Mouse (Mus musculus) spleen, adult 12 weeks (tissue): ENCODE results near the gene Col13a1.

Experiments
- DNase-seq: peaks from one replicate; pipeline ENCODE4 v3.0.0; 2022; ENCODE audit warnings: low spot score

Col13a1 gene

GRCm38 (mm10) chr10:61968003-61968553 lies 10.8 kb downstream of the Col13a1 start:
- no peak for DNase-seq

- DNase-seq = no peak
Measured at GRCm38 (mm10) chr10:61967207-61967606, 11.7 kb downstream of the Col13a1 start.

DNA sequence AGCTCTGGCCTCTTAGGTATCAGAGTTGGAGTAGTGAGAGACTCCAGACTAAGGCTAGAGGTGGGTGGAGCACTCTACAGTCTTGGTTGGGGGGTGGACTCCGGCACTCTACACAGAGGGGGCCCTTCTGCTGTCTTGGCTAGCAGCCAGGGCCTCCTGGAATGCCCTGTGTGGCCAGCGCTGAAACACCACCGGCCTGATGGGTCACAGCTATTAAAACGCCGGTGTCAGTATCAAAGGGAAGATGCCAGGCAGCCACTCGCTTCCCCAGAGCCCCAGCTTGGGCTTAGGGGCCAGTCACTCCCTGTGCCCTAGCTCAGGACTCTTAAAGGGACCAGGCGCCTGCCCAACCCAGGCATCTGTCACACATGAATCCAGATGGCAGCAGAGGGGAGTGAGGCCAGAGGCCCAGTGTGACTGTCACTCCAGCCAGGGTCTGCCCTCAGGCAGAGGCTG lies 13.5 kb downstream of the Col13a1 start:
- no peak for DNase-seq

DNA sequence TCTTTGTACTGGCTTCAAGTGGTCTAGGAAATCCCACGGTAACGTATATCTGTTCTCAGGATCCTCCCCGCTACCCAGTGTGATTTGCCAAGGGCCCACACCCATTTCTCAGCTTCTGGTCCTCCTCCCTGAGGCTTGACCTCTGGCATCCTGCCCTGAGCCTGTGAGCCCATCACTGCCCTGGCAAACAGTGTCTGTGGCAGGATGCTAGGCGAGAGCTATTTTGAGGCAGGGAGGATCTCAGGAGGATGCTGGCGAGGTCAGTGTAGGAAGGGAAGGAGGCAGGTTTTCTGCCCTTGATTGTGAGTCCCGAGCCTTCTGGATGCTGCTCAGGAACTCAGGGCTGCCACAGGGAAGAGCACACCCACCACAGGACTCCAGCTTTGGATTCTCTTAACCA lies 22.2 kb downstream of the Col13a1 start:
- no peak for DNase-seq

DNA sequence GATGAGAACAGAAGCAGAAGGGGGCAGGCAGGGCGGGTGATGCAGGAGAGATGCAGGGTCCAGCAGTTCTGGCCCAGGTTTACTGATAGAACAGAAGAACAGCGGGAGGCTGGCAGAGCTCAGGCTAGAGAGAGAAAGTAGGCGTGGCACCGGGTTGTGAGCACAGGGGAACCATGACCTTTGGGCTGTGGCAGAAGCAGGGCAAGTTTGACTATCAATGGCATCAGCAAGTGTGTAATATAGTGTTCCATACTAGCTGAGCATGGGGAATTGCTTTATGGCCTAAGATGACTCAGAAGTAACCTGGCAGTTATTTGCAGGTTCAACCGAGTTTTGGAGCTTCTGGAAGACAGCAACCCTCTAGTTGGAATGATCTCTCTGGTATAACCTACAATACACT lies 25.0 kb downstream of the Col13a1 start:
- DNase-seq = no peak

GRCm38 (mm10) chr10:61949542-61949941 lies 29.4 kb downstream of the Col13a1 start:
- no peak for DNase-seq

DNA sequence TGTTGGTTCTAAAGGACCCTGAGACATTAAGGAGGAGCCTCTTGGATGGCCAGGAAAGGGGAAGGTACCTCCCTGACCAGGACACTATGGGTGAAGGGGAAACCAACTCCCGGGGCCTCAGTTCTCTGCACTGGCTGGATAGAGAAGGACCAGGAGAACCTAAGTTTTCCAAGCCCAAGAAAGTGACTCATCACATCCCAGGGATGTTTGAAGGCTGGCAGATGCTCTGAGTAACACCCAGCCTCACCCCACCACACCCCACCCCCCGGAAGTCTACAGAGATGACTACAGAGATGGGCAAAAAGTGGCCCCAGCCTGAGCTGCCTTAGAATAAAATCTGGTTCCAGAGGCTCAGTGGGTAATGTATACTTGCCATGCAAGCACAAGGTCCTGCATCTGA lies 34.5 kb downstream of the Col13a1 start:
- no peak for DNase-seq

GRCm38 (mm10) chr10:61943480-61943879 lies 35.4 kb downstream of the Col13a1 start:
- DNase-seq = no peak

GRCm38 (mm10) chr10:61942719-61943118 lies 36.2 kb downstream of the Col13a1 start:
- no peak for DNase-seq

DNA sequence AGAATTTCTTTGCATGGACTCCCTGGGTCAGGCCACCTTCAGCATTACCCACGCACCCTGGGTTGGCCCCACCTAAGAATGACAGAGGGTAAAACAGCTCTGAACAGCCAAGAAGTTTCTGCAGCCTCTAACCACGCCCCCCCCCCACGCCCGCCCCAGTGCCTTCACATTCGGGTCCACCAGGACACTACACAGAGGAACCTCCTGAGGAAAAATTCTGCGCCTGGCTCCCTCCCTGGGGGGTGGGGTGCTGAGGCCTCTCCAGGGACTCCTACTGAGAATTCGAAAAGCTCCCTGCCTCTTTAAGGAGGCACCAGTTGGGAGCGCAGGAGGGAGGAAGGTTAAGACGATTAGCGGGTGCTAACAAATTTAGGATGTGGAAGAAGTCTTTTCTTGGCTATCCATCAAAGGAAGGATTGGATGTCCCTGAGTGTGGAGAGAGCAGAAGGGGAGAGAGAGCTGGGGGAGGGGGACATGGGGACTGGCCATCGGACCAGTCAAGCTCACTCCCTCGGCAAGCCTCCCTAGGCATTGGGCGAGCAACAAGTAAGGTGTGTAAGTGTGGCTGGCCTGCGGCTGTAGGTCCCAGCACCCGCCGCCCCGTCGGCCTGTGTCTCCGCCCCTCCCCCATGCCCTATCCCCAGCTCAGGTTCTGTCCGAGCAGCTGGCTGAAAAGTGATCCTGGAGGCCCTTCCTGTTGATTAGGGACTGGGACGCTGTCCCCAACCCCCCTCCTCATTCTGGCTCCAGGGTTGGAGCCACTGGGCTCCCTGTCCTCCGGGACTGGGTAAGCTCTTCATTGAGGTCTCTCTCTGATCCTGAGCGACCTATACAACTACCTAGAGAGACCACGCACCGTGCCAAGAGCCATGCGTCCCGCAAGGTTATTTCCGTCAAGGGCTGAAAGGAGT lies 42.4 kb downstream of the Col13a1 start:
- DNase-seq = no peak

GRCm38 (mm10) chr10:61931678-61932077 lies 47.2 kb downstream of the Col13a1 start:
- no peak for DNase-seq

- no peak for DNase-seq
Measured at GRCm38 (mm10) chr10:61929901-61930300, 49.0 kb downstream of the Col13a1 start.

GRCm38 (mm10) chr10:61928725-61929651 lies 49.9 kb downstream of the Col13a1 start:
- DNase-seq = no peak

DNA sequence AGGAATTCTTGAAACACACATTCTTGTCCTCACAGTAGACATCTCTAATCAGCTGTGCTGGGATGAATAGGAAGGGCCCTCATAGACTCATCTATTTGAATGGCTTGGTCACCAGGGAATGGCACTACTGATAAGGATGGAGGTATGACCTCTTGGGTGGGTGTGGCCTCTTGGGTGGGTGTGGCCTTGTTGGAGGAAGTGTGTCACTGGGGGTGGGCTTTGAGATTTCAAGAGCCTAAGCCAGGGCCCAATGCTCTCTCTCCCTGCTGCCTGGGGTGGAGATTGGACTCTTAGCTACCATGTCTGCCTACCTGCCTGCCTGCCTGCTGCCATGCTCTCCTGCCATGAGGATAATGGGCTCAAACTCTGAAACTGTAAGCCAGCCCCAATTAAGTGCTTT lies 53.2 kb downstream of the Col13a1 start:
- no peak for DNase-seq

GRCm38 (mm10) chr10:61920655-61921365 lies 58.1 kb downstream of the Col13a1 start:
- DNase-seq = no peak

GRCm38 (mm10) chr10:61919924-61920654 lies 58.8 kb downstream of the Col13a1 start:
- DNase-seq = no peak

- DNase-seq = no peak
Measured at GRCm38 (mm10) chr10:61919496-61919895, 59.4 kb downstream of the Col13a1 start.

DNA sequence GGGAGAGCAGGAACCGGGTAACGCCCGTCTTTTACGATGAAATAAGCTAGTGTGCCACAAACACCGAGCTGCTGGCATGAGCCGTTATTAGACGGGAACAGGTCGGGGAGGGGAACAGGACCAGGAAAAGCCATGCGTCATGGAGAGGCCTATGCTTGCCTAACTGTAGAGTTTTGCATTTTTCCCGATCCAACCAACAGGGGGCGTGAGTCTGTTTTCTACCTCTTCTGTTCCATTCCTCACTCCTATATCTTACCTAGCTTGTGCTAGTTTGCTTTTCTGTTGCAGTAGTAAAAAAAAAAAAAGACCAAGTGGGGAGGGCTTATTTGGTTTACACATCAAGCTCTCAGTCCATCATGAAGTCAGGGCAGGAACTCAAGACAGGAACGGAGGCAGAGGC lies 61.8 kb downstream of the Col13a1 start:
- DNase-seq = no peak

GRCm38 (mm10) chr10:61911770-61912169 lies 67.1 kb downstream of the Col13a1 start:
- DNase-seq = no peak

GRCm38 (mm10) chr10:61909004-61909403 lies 69.9 kb downstream of the Col13a1 start:
- no peak for DNase-seq

DNA sequence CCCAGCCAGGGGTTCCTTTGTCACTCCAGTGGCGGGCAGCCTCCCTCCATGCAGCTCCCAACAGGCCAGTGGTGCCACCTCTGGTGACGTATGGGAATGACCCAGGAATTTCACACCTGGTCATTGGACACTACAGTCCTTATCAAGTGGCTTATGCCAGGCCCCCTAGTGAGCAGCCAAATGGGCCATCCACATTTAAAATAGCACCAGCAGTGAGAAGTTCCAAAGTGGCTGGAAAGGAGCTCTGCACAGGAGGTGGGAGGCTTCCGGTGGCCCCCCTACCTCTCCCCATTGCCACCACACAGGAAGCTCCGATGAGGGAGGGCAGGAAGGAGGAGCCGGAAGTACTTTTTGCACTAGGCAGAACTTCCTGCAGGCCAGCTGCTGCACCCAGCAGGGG lies 72.7 kb downstream of the Col13a1 start:
- no peak for DNase-seq
